Mouse (Mus musculus) heart, adult 2 months (tissue): ENCODE measurements around the gene Hpse2. TPM values are rescaled to one million over a fixed set of nuclear protein-coding genes. Genes with fewer than 3 reads are reported as not detected.

ENCODE experiments used
- DNase-seq, 2 experiments: peaks; one replicate each; pipeline ENCODE4 v3.0.0; 2021
- H3K27ac ChIP-seq: fragments of 200-600 bp; 2 replicates; pipeline ENCODE4 v1.8.1; 2022
- H3K27me3 ChIP-seq: fragments of 200-500 bp; 2 replicates; pipeline ENCODE4 v1.6.1; 2012; ENCODE audit warnings: mild to moderate bottlenecking, low read length, inconsistent platforms, mixed read lengths; ENCODE audit not compliant: control insufficient read depth, insufficient read depth
- H3K36me3 ChIP-seq: fragments of 200-500 bp; 2 replicates; pipeline ENCODE4 v1.6.1; 2012; ENCODE audit warnings: low read length, inconsistent platforms; ENCODE audit not compliant: control insufficient read depth, insufficient read depth
- H3K4me1 ChIP-seq: fragments of 200-500 bp; 2 replicates; pipeline ENCODE4 v1.6.1; 2011; ENCODE audit warnings: low read length; ENCODE audit not compliant: control insufficient read depth, insufficient read depth
- H3K4me3 ChIP-seq: fragments of 200-600 bp; 2 replicates; pipeline ENCODE4 v1.8.1; 2022
- H3K79me2 ChIP-seq: fragments of 200-500 bp; replicated peaks from 2 replicates; pipeline ENCODE4 v1.6.1; 2012; ENCODE audit warnings: mild to moderate bottlenecking, inconsistent platforms, low read length, moderate library complexity, mixed read lengths; ENCODE audit not compliant: control insufficient read depth, insufficient read depth
- H3K9ac ChIP-seq: fragments of 200-500 bp; 2 replicates; pipeline ENCODE4 v1.6.1; 2012; ENCODE audit warnings: low read depth, mild to moderate bottlenecking, control low read depth, inconsistent platforms, low read length, mixed read lengths
- CTCF ChIP-seq: fragments of 200-600 bp; IDR thresholded peaks from 2 replicates; pipeline ENCODE4 v1.8.1; 2022; ENCODE audit warnings: antibody characterized with exemption, mild to moderate bottlenecking, moderate library complexity
- EP300 ChIP-seq: fragments of 200-500 bp; IDR thresholded peaks from 2 replicates; pipeline ENCODE4 v1.6.1; 2011; ENCODE audit warnings: low read depth, low read length, control low read depth; ENCODE audit not compliant: insufficient read depth
- POLR2A ChIP-seq: fragments of 200-500 bp; IDR thresholded peaks from 2 replicates; pipeline ENCODE4 v1.6.1; 2011; ENCODE audit warnings: mild to moderate bottlenecking, low read depth, low read length, control low read depth; ENCODE audit not compliant: insufficient read depth
- WGBS: fragments of 180-500 bp; shearing (Covaris S2); methylation state at CpG from one replicate; pipeline ENCODE4 v1.1.7; 2018; 5-methylcytosine and 5-hydroxymethylcytosine counted together
- intact Hi-C: fragments of 180-260 bp; cut with DNase I; formaldehyde crosslinking; loops from one replicate; pipeline ENCODE4 v1.15.1; 2025
- polyA plus RNA-seq: library from polyadenylated mRNA; depleted of rRNA; stranded (reverse); fragments of >200 nt; gene quantifications from 2 replicates; pipeline ENCODE4 v1.2.3, GENCODE M21; 2012
- total RNA-seq, 2 experiments: library from RNA; stranded (reverse); gene quantifications; 2 replicates each; pipeline ENCODE4 v1.2.3; 2021

The Hpse2 gene
- total and polyA plus RNA-seq, 3 experiments, result 0.14 to 0.25 TPM; not detected in 1

DNA sequence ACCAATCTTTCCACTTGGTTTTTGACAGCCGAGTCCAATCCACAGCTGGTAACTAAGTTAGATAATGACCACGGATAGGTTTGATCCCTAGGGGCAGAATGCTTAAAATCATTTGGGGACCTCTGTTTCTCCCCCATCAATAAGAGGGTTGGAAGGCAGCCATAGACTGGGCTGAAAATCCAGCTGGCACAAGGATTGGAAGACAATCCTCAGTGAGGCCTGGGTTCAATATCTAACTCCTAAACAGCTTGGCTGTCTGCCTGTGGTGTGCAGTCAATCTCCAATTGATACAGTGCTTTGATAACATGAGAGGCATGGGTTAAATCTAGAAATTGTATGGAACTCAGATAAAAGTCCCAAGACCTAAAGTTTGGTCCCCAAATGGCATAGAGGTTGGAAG lies 345.4 kb downstream of the Hpse2 start:
- Histone ChIP-seq H3K27me3 (no peaks in the 10 kb centered on the region), H3K4me3 (no peak overlapping the region), H3K79me2 (no peaks in the 10 kb centered on the region), H3K4me1 (no peaks in the 10 kb centered on the region), H3K9ac (no peak overlapping the region), H3K36me3 (no peaks in the 10 kb centered on the region), H3K27ac (no peak overlapping the region)
- 57% methylated on average over 2 of the region's 2 CpGs for WGBS
- TF ChIP-seq EP300 (no peak), POLR2A (no peak), CTCF (no peak)
- DNase-seq, result no peak
- intact Hi-C loops, result no loop called here

DNA sequence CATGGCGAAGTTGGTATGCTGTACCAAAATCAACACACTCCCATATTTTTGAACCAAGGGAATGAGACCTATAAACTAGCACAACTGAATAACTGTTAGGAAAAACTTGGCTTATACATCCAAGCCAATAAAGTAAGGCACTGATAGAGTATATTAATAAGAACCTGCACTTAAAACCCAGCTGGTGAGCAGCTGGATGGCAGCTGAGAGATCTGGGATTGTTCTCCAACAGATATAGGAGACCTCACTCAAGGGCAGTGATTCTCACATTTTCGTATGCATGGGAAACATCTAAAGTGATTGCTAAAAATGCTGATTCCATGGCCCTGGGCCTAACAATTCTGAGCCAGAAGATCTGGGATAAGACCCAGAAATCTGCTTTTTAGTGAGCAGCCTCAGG lies 345.9 kb downstream of the Hpse2 start:
- no peak overlapping the region for H3K27ac ChIP-seq
- intact Hi-C loops, result no loop called here
- TF ChIP-seq EP300 (no peak), CTCF (no peak), POLR2A (no peak)

DNA sequence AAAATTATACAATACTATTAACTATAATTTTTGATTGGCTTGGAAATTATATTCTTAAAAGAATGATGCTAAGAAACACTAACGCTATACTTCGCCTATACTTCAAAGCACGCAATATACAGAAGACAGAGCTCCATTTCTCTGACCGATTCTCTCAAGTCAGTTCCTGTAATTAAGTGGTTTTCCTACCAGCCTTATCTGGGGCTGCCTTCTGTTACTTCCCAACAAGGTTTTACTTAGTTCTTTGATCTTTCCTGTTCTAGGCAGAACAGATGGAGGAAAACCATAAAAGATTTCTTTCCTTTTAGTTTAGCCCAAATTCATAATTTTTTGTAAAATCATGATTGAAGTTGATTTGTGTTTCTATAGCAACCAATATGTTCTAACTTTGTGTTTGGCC lies 351.8 kb downstream of the Hpse2 start:
- Histone ChIP-seq H3K9ac (no peak overlapping the region), H3K27me3 (no peaks in the 10 kb centered on the region), H3K27ac (no peak overlapping the region), H3K4me1 (no peaks in the 10 kb centered on the region), H3K36me3 (no peaks in the 10 kb centered on the region), H3K4me3 (no peak overlapping the region), H3K79me2 (no peaks in the 10 kb centered on the region)
- WGBS, result 53% methylated on average over 4 of the region's 4 CpGs
- intact Hi-C loops, result no loop called here
- no peak for DNase-seq
- TF ChIP-seq POLR2A (no peak), EP300 (no peak), CTCF (no peak)

More for the DNA sequence above, 345.9 kb downstream of the Hpse2 start:
- no peak for DNase-seq
- no peaks in the 10 kb centered on the region for H3K27me3 ChIP-seq
- no peak overlapping the region for H3K4me3 ChIP-seq
- WGBS, result 73% methylated on average over 2 of the region's 2 CpGs
- H3K36me3 ChIP-seq, result no peaks in the 10 kb centered on the region
- H3K9ac ChIP-seq, result no peak overlapping the region
- H3K4me1 ChIP-seq, result no peaks in the 10 kb centered on the region
- no peaks in the 10 kb centered on the region for H3K79me2 ChIP-seq

DNA sequence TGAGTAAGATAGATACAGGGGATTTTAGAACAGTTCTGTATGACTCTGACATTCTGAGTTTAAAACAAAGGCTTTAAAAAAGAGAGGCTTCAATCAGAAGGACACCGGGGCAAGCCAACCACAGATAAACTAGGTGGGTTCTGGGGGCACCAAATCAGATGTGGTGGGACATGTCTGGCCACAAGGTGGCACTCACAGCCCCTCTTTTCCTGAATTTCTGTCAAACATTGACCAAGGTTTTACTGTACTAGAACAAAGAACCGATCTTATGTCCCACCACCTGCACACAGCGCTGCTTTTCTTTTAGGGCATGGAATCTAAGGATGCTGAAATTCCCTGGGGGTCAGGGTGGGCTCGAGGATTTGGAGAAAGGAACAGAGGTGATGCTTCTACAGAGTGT lies 360.9 kb downstream of the Hpse2 start:
- TF ChIP-seq CTCF (peak; percentile 72), EP300 (no peak), POLR2A (no peak)
- no peak overlapping the region for H3K9ac ChIP-seq
- no peaks in the 10 kb centered on the region for H3K4me1 ChIP-seq
- DNase-seq, result peak in 1 of 2 experiments; percentile 34
- no peak overlapping the region for H3K4me3 ChIP-seq
- no peaks in the 10 kb centered on the region for H3K36me3 ChIP-seq
- H3K79me2 ChIP-seq, result no peaks in the 10 kb centered on the region; the same call in 1 of the 2 replicates
- intact Hi-C loops, result loop anchor here (1.0 to 10.0 kb wide), 4 partner anchors 230 to 457 kb away; no protein-coding TSS in a partner anchor
- WGBS, result 27% methylated on average over 4 of the region's 4 CpGs
- H3K27ac ChIP-seq, result no peak overlapping the region
- no peaks in the 10 kb centered on the region for H3K27me3 ChIP-seq

DNA sequence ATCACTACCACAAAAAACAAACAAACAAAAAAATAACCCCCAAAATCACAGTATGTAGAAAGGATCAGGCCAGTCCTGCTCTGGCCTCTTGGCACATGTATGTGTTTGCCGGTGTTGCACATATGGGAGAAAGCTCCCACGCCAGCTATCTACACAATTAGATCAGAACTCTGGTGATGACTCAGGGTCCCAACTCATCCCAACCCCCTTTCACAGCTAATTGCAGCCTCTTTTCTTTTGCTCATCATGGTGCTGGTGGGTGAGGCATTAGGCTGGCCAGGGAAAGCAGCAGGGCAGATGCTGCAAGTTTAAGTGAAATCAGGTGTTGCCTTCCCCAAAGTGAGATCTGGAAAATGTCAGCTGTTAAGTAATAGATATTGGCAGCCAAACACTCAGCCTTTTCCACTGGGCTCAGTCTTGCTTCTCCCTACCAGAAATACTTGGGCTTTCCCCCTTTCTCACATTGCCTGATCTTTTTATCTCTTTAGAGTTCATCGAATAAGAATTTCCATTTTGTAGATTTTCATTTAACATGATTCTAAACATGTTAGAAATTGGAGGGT lies 365.5 kb downstream of the Hpse2 start:
- TF ChIP-seq CTCF, result no peak
- TF ChIP-seq EP300, result no peak
- TF ChIP-seq POLR2A, result no peak
- no peak overlapping the region for H3K4me3 ChIP-seq
- no peak for DNase-seq
- no peaks in the 10 kb centered on the region for H3K79me2 ChIP-seq
- H3K36me3 ChIP-seq, result no peaks in the 10 kb centered on the region
- H3K27ac ChIP-seq, result no peak overlapping the region
- 63% methylated on average over 3 of the region's 3 CpGs for WGBS
- H3K9ac ChIP-seq, result no peak overlapping the region
- intact Hi-C loops, result loop anchor here (10.0 kb wide), 1 partner anchor 462 kb away; no protein-coding TSS in a partner anchor
- H3K27me3 ChIP-seq, result no peaks in the 10 kb centered on the region
- no peaks in the 10 kb centered on the region for H3K4me1 ChIP-seq

DNA sequence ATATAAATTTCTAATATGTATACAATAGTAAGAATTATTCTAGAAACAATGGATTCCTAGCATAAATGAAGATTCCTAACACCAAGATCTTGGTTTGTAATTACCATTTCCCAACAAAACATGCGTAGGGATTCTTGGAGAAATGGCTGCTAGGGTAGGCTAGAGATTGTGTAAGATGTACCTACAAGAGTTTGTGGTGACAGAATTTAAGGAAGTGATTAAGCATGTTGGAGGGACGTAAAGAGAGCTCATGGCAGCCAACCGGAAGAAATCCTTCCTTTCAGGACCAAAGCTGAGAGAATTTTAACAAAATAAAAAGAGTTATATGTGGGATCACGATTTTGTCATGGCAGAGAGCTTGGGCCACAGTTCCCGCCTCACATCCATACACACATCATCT lies 369.4 kb downstream of the Hpse2 start:
- H3K4me1 ChIP-seq, result no peaks in the 10 kb centered on the region
- no peak for DNase-seq
- H3K27ac ChIP-seq, result no peak overlapping the region
- H3K36me3 ChIP-seq, result no peaks in the 10 kb centered on the region
- no peak overlapping the region for H3K9ac ChIP-seq
- H3K27me3 ChIP-seq, result no peaks in the 10 kb centered on the region
- intact Hi-C loops, result no loop called here
- no peak for TF ChIP-seq POLR2A
- no peak for TF ChIP-seq CTCF
- no peak for TF ChIP-seq EP300
- no peak overlapping the region for H3K4me3 ChIP-seq
- WGBS, result 81% methylated on average over 5 of the region's 5 CpGs
- no peaks in the 10 kb centered on the region for H3K79me2 ChIP-seq
